ENCODE assay signal across 8 mouse cellular contexts in genomic region chr2:11113191-11113590, GRCm38 (mm10). TPM values are rescaled to one million over a fixed set of nuclear protein-coding genes. Genes with fewer than 3 reads are reported as not detected.
DNase-seq lines count a peak whose midpoint lies in the region; ATAC-seq and TF ChIP-seq lines count a peak whose summit lies in the region.

No protein-coding gene starts in this region.

- no peak overlapping the region for H3K4me3 ChIP-seq in layer of hippocampus, adult 2 months

- TF ChIP-seq CTCF in layer of hippocampus, adult 2 months (conservative IDR thresholded peaks at IDR 0.05): peak; percentile 90

- intact Hi-C loops in heart, postnatal 36 days (cut with DNase I): loop anchor here (1.0 kb wide), 2 partner anchors 141 to 175 kb away; no protein-coding TSS in a partner anchor

- H3K27ac ChIP-seq in layer of hippocampus, adult 2 months: no peak overlapping the region

- peak; percentile 10; the same call in 1 of the 2 replicates for ATAC-seq in cerebellum, adult (ENCODE audit: insufficient number of reproducible peaks, low FRiP score, low TSS enrichment)
- peak; percentile 91 for ATAC-seq in CD4-positive, CD25-positive, alpha-beta regulatory T cell, adult 4 months
- ATAC-seq in megakaryocyte, adult 5-6 weeks (ENCODE audit: poor library complexity, severe bottlenecking): peak; percentile 88

- DNase-seq in cerebellum, adult 11 months: no peak
- peak; percentile 70 to 72 for DNase-seq in cerebellum, postnatal 14 days
- peak; percentile 14 to 19 for DNase-seq in heart, postnatal 36 days
- DNase-seq in layer of hippocampus, adult 2 months (ENCODE audit: low spot score in 2 of 2): peak; percentile 41 to 76
- DNase-seq in spleen, postnatal 36 days (ENCODE audit: low spot score in 2 of 2): peak; percentile 30 to 55

RNA-seq across cellular contexts. Expression of gene Prkcq, which starts 58.7 kb away (rescaled TPM):
- 100 to 1,000 TPM; 134 to 151 TPM for polyA plus RNA-seq in CD4-positive, CD25-positive, alpha-beta regulatory T cell, adult 4 months (2017; shearing (Covaris generic))
- 1 to 10 TPM; 2.1 TPM for total RNA-seq in heart, postnatal 36 days (2021)
- 1 to 10 TPM; 7.4 to 8.9 TPM for total RNA-seq in layer of hippocampus, adult 2 months (2021)
- total RNA-seq in megakaryocyte, adult 5-6 weeks (2015): 3.2 and 4.3 TPM in 2 replicates
- total RNA-seq in megakaryocyte, adult 5-6 weeks (2017): 3.5 and 3.9 TPM in 2 replicates

Comparison
In these comparisons a context has a peak if more than half of its experiments do, and no peak if none do; other contexts are left out.
1. ATAC-seq: peak in every context shown above with its lines; median percentile 91 in CD4-positive, CD25-positive, alpha-beta regulatory T cell, adult 4 months; 88 in megakaryocyte, adult 5-6 weeks; 10 in cerebellum, adult.